Mouse (Mus musculus): ENCODE data around the gene Rdh19. TPM values are rescaled to one million over a fixed set of nuclear protein-coding genes. Genes with fewer than 3 reads are reported as not detected.
"Not testable (repeated sequence)": the region's sequence is repeated elsewhere in the genome, so short reads cannot be mapped to it uniquely, and the experiment has no call there.

The Rdh19 gene
- polyA plus RNA-seq, 1 experiment from 2014 or later: not detected

GRCm38 (mm10) chr10:127886971-127887370, 37.2 kb downstream of the Rdh19 start:
- peaks cover 5% of the 10 kb centered on the region; the same call in 1 of the 2 replicates for H3K4me1 ChIP-seq
- H3K9ac ChIP-seq: no peak overlapping the region
- no peak for ATAC-seq (ENCODE audit: low FRiP score)
- no peak overlapping the region for H3K27ac ChIP-seq
- H3K36me3 ChIP-seq: no peaks in the 10 kb centered on the region
- H3K4me3 ChIP-seq: no peak overlapping the region
- H3K27me3 ChIP-seq: no peaks in the 10 kb centered on the region
- no peaks in the 10 kb centered on the region for H3K9me3 ChIP-seq (replicated peaks)
- H3K4me2 ChIP-seq (replicated peaks): no peak overlapping the region
- WGBS: 89% methylated on average over 4 of the region's 4 CpGs

GRCm38 (mm10) chr10:127888605-127889004, 38.9 kb downstream of the Rdh19 start, which contains the start of gene Rdh7:
Gene Rdh7, minus strand, starts transcription at chr10:127888817.
- no peaks in the 10 kb centered on the region for H3K9me3 ChIP-seq (replicated peaks)

GRCm38 (mm10) chr10:127891481-127891880, 41.8 kb downstream of the Rdh19 start:
- no peaks in the 10 kb centered on the region for H3K36me3 ChIP-seq
- H3K9ac ChIP-seq: no peak overlapping the region
- no peaks in the 10 kb centered on the region for H3K27me3 ChIP-seq
- H3K27ac ChIP-seq: no peak overlapping the region
- H3K4me3 ChIP-seq: no peak overlapping the region
- WGBS: 83% methylated on average over 1 of the region's 1 CpGs
- no peaks in the 10 kb centered on the region for H3K9me3 ChIP-seq (replicated peaks)
- ATAC-seq (ENCODE audit: low FRiP score): no peak
- H3K4me1 ChIP-seq: peaks cover 5% of the 10 kb centered on the region; the same call in 1 of the 2 replicates
- H3K4me2 ChIP-seq (replicated peaks): no peak overlapping the region

More at GRCm38 (mm10) chr10:127888605-127889004, 38.9 kb downstream of the Rdh19 start, which contains the start of gene Rdh7:
- Histone ChIP-seq H3K36me3 (no peaks in the 10 kb centered on the region), H3K9ac (no peak within 1 kb of the TSS), H3K4me2 (replicated peaks) (no peak within 1 kb of the TSS), H3K4me1 (peaks cover 5% of the 10 kb centered on the region; the same call in 1 of the 2 replicates), H3K27ac (no peak within 1 kb of the TSS), H3K4me3 (no peak within 1 kb of the TSS), H3K27me3 (no peaks in the 10 kb centered on the region)
- ATAC-seq (ENCODE audit: low FRiP score): no peak

GRCm38 (mm10) chr10:127893163-127894022, 43.7 kb downstream of the Rdh19 start:
- H3K27ac ChIP-seq; H3K27me3 ChIP-seq; ATAC-seq (ENCODE audit: low FRiP score); H3K4me1 ChIP-seq; H3K4me2 ChIP-seq (replicated peaks); H3K4me3 ChIP-seq; H3K9ac ChIP-seq; H3K9me3 ChIP-seq (replicated peaks); H3K36me3 ChIP-seq: not testable (repeated sequence)
- WGBS: 69% methylated on average over 5 of the region's 5 CpGs

- H3K9me3 ChIP-seq (replicated peaks): no peaks in the 10 kb centered on the region
- H3K36me3 ChIP-seq: no peaks in the 10 kb centered on the region
- no peak overlapping the region for H3K4me3 ChIP-seq
- no peaks in the 10 kb centered on the region for H3K27me3 ChIP-seq
- no peak overlapping the region for H3K4me2 ChIP-seq (replicated peaks)
- no peaks in the 10 kb centered on the region for H3K4me1 ChIP-seq
- H3K9ac ChIP-seq: no peak overlapping the region
- WGBS: 76% methylated on average over 5 of the region's 5 CpGs
- no peak for ATAC-seq (ENCODE audit: low FRiP score)
- H3K27ac ChIP-seq: no peak overlapping the region
Observed at GRCm38 (mm10) chr10:127896705-127897104, 47.0 kb downstream of the Rdh19 start.

GRCm38 (mm10) chr10:127897506-127897905, 47.8 kb downstream of the Rdh19 start:
- H3K27ac ChIP-seq: no peak overlapping the region
- 88% methylated on average over 3 of the region's 3 CpGs for WGBS
- no peak for ATAC-seq (ENCODE audit: low FRiP score)

GRCm38 (mm10) chr10:127898218-127898617, 48.5 kb downstream of the Rdh19 start, which contains the start of gene Sdr9c7:
Gene Sdr9c7, plus strand, starts transcription at chr10:127898518.
- no peak for ATAC-seq (ENCODE audit: low FRiP score)
- Histone ChIP-seq H3K36me3 (no peaks in the 10 kb centered on the region), H3K4me3 (no peak within 1 kb of the TSS), H3K27ac (no peak within 1 kb of the TSS), H3K4me2 (replicated peaks) (no peak within 1 kb of the TSS), H3K9me3 (replicated peaks) (no peaks in the 10 kb centered on the region), H3K27me3 (no peaks in the 10 kb centered on the region), H3K9ac (no peak within 1 kb of the TSS), H3K4me1 (no peaks in the 10 kb centered on the region)
- 87% methylated on average over 2 of the region's 2 CpGs for WGBS

More at GRCm38 (mm10) chr10:127897506-127897905, 47.8 kb downstream of the Rdh19 start:
- H3K4me1 ChIP-seq: no peaks in the 10 kb centered on the region
- no peaks in the 10 kb centered on the region for H3K36me3 ChIP-seq
- H3K9me3 ChIP-seq (replicated peaks): no peaks in the 10 kb centered on the region
- no peak overlapping the region for H3K4me3 ChIP-seq
- H3K9ac ChIP-seq: no peak overlapping the region
- no peak overlapping the region for H3K4me2 ChIP-seq (replicated peaks)
- H3K27me3 ChIP-seq: no peaks in the 10 kb centered on the region

GRCm38 (mm10) chr10:127899783-127900182, 50.1 kb downstream of the Rdh19 start:
- no peaks in the 10 kb centered on the region for H3K9me3 ChIP-seq (replicated peaks)
- no peaks in the 10 kb centered on the region for H3K4me1 ChIP-seq
- H3K4me3 ChIP-seq: no peak overlapping the region
- H3K27me3 ChIP-seq: no peaks in the 10 kb centered on the region
- no peak overlapping the region for H3K4me2 ChIP-seq (replicated peaks)
- H3K9ac ChIP-seq: no peak overlapping the region
- no peak for ATAC-seq (ENCODE audit: low FRiP score)
- 65% methylated on average over 5 of the region's 5 CpGs for WGBS
- no peak overlapping the region for H3K27ac ChIP-seq
- H3K36me3 ChIP-seq: no peaks in the 10 kb centered on the region

GRCm38 (mm10) chr10:127901751-127902150, 52.0 kb downstream of the Rdh19 start:
- H3K36me3 ChIP-seq: no peaks in the 10 kb centered on the region
- no peak overlapping the region for H3K9ac ChIP-seq
- 0 out of 2 replicates have a peak, but pooled peaks cover 3% of the 10 kb centered on the region for H3K4me1 ChIP-seq
- 86% methylated on average over 4 of the region's 4 CpGs for WGBS
- H3K9me3 ChIP-seq (replicated peaks): no peaks in the 10 kb centered on the region
- no peak overlapping the region for H3K27ac ChIP-seq
- H3K4me3 ChIP-seq: no peak overlapping the region
- no peak for ATAC-seq (ENCODE audit: low FRiP score)
- H3K4me2 ChIP-seq (replicated peaks): no peak overlapping the region
- H3K27me3 ChIP-seq: no peaks in the 10 kb centered on the region

- Histone ChIP-seq H3K4me3 (no peak overlapping the region), H3K4me2 (replicated peaks) (no peak overlapping the region), H3K9ac (no peak overlapping the region), H3K4me1 (0 out of 2 replicates have a peak, but pooled peaks cover 3% of the 10 kb centered on the region), H3K9me3 (replicated peaks) (no peaks in the 10 kb centered on the region), H3K36me3 (no peaks in the 10 kb centered on the region), H3K27me3 (no peaks in the 10 kb centered on the region), H3K27ac (no peak overlapping the region)
- 68% methylated on average over 1 of the region's 1 CpGs for WGBS
- ATAC-seq (ENCODE audit: low FRiP score): no peak
Observed at GRCm38 (mm10) chr10:127903116-127903515, 53.4 kb downstream of the Rdh19 start.

GRCm38 (mm10) chr10:127904718-127905446, 55.2 kb downstream of the Rdh19 start:
- 73% methylated on average over 7 of the region's 7 CpGs for WGBS

GRCm38 (mm10) chr10:127906138-127906537, 56.4 kb downstream of the Rdh19 start:
- no peak for ATAC-seq (ENCODE audit: low FRiP score)
- Histone ChIP-seq H3K36me3 (no peaks in the 10 kb centered on the region), H3K4me2 (replicated peaks) (no peak overlapping the region), H3K27me3 (no peaks in the 10 kb centered on the region), H3K9ac (no peak overlapping the region), H3K4me3 (no peak overlapping the region), H3K27ac (no peak overlapping the region), H3K4me1 (0 out of 2 replicates have a peak, but pooled peaks cover 3% of the 10 kb centered on the region), H3K9me3 (replicated peaks) (no peaks in the 10 kb centered on the region)
- 50% methylated on average over 2 of the region's 2 CpGs for WGBS

More at GRCm38 (mm10) chr10:127904718-127905446, 55.2 kb downstream of the Rdh19 start:
- Histone ChIP-seq H3K4me1 (0 out of 2 replicates have a peak, but pooled peaks cover 3% of the 10 kb centered on the region), H3K9ac (no peak overlapping the region), H3K9me3 (replicated peaks) (no peaks in the 10 kb centered on the region), H3K4me2 (replicated peaks) (no peak overlapping the region), H3K4me3 (no peak overlapping the region), H3K27me3 (no peaks in the 10 kb centered on the region), H3K36me3 (no peaks in the 10 kb centered on the region), H3K27ac (no peak overlapping the region)
- no peak for ATAC-seq (ENCODE audit: low FRiP score)
